Mouse (Mus musculus): ENCODE measurements around the gene Fzd4. TPM values are rescaled to one million over a fixed set of nuclear protein-coding genes. Genes with fewer than 3 reads are reported as not detected.

Fzd4 gene
- 2.2 and 3.0 TPM in 2 replicates for total RNA-seq (2012; rRNA removed)

- in situ Hi-C loops (cut with MboI; ENCODE audit: low sequenced_read_pairs in 2 of 2, unreplicated experiment in 2 of 2), result loop anchor here (10.0 to 25.0 kb wide), 2 partner anchors 239 to 242 kb away; no protein-coding TSS in a partner anchor
- TF ChIP-seq ZNF384 (IDR thresholded peaks at IDR 0.05; ENCODE audit: low read depth, low read length), result no peak
- TF ChIP-seq HCFC1 (IDR thresholded peaks at IDR 0.05; ENCODE audit: borderline replicate concordance, insufficient read depth, low read length), result 0 out of 2 replicates have a peak, but pooled peaks have one; percentile 29
- no peak within 1 kb of the TSS for H3K27ac ChIP-seq (ENCODE audit: insufficient read depth, low read depth, low read length, poor library complexity, severe bottlenecking)
- 0 out of 4 replicates have a peak, but pooled peaks cover 0 to 3% of the 10 kb centered on the region in 2 experiments for H3K4me1 ChIP-seq (ENCODE audit: control insufficient read depth in 2 of 2, insufficient read depth in 2 of 2, low read length in 2 of 2, poor library complexity in 1 of 2)
- H3K9me3 ChIP-seq (ENCODE audit: control insufficient read depth, insufficient read depth, low read depth, low read length), result no peaks in the 10 kb centered on the region
- H3K36me3 ChIP-seq (ENCODE audit: control insufficient read depth, insufficient read depth, low read length, poor library complexity, severe bottlenecking), result no peaks in the 10 kb centered on the region
- H3K9ac ChIP-seq (ENCODE audit: insufficient read depth, low read depth, low read length, poor library complexity, severe bottlenecking), result peak within 1 kb of the TSS; percentile 59
- peak within 1 kb of the TSS; percentile 70 to 96 for H3K4me3 ChIP-seq (ENCODE audit: insufficient read depth in 1 of 2, low read depth in 1 of 2, low read length in 2 of 2, poor library complexity in 1 of 2, severe bottlenecking in 1 of 2)
- DNase-seq (ENCODE audit: low read depth, low spot score), result peak; percentile 97
These were observed at the start of gene Fzd4, which contains the start of gene Tmem135 for GRCm38 (mm10) chr7:89404081-89404733. Gene Fzd4 (plus strand): TSS chr7:89404355. Gene Tmem135 (minus strand): TSS chr7:89404222.

- Histone ChIP-seq H3K9me3 (ENCODE audit: control insufficient read depth, insufficient read depth, low read depth, low read length) (no peaks in the 10 kb centered on the region), H3K27ac (ENCODE audit: insufficient read depth, low read depth, low read length, poor library complexity, severe bottlenecking) (no peak overlapping the region), H3K9ac (ENCODE audit: insufficient read depth, low read depth, low read length, poor library complexity, severe bottlenecking) (no peak overlapping the region), H3K36me3 (ENCODE audit: control insufficient read depth, insufficient read depth, low read length, poor library complexity, severe bottlenecking) (no peaks in the 10 kb centered on the region), H3K4me3 (ENCODE audit: insufficient read depth in 1 of 2, low read depth in 1 of 2, low read length in 2 of 2, poor library complexity in 1 of 2, severe bottlenecking in 1 of 2) (no peak overlapping the region), H3K4me1 (ENCODE audit: control insufficient read depth in 2 of 2, insufficient read depth in 2 of 2, low read length in 2 of 2, poor library complexity in 1 of 2) (no peaks in the 10 kb centered on the region)
- TF ChIP-seq ZC3H11A (IDR thresholded peaks at IDR 0.05; ENCODE audit: borderline replicate concordance, low read depth, low read length) (no peak), MAFK (IDR thresholded peaks at IDR 0.05; ENCODE audit: insufficient read depth, low read depth, low read length) (no peak), CHD2 (IDR thresholded peaks at IDR 0.05; ENCODE audit: low read depth, low read length) (no peak), HCFC1 (IDR thresholded peaks at IDR 0.05; ENCODE audit: borderline replicate concordance, insufficient read depth, low read length) (no peak), ZNF384 (IDR thresholded peaks at IDR 0.05; ENCODE audit: low read depth, low read length) (no peak)
- DNase-seq (ENCODE audit: low read depth, low spot score), result no peak
- in situ Hi-C loops (cut with MboI; ENCODE audit: low sequenced_read_pairs in 2 of 2, unreplicated experiment in 2 of 2), result no loop called here
These were observed 48.5 kb upstream of the Fzd4 start for GRCm38 (mm10) chr7:89355519-89356255.

GRCm38 (mm10) chr7:89356307-89356706, 47.8 kb upstream of the Fzd4 start:
- no peak overlapping the region for H3K9ac ChIP-seq (ENCODE audit: insufficient read depth, low read depth, low read length, poor library complexity, severe bottlenecking)
- no peaks in the 10 kb centered on the region for H3K36me3 ChIP-seq (ENCODE audit: control insufficient read depth, insufficient read depth, low read length, poor library complexity, severe bottlenecking)
- in situ Hi-C loops (cut with MboI; ENCODE audit: low sequenced_read_pairs in 2 of 2, unreplicated experiment in 2 of 2), result no loop called here
- H3K4me1 ChIP-seq (ENCODE audit: control insufficient read depth in 2 of 2, insufficient read depth in 2 of 2, low read length in 2 of 2, poor library complexity in 1 of 2), result no peaks in the 10 kb centered on the region
- H3K9me3 ChIP-seq (ENCODE audit: control insufficient read depth, insufficient read depth, low read depth, low read length), result no peaks in the 10 kb centered on the region
- no peak for DNase-seq (ENCODE audit: low read depth, low spot score)
- H3K4me3 ChIP-seq (ENCODE audit: insufficient read depth in 1 of 2, low read depth in 1 of 2, low read length in 2 of 2, poor library complexity in 1 of 2, severe bottlenecking in 1 of 2), result no peak overlapping the region
- H3K27ac ChIP-seq (ENCODE audit: insufficient read depth, low read depth, low read length, poor library complexity, severe bottlenecking), result no peak overlapping the region
- no peak for TF ChIP-seq ZC3H11A (IDR thresholded peaks at IDR 0.05; ENCODE audit: borderline replicate concordance, low read depth, low read length)
- TF ChIP-seq HCFC1 (IDR thresholded peaks at IDR 0.05; ENCODE audit: borderline replicate concordance, insufficient read depth, low read length), result no peak
- no peak for TF ChIP-seq MAFK (IDR thresholded peaks at IDR 0.05; ENCODE audit: insufficient read depth, low read depth, low read length)
- TF ChIP-seq ZNF384 (IDR thresholded peaks at IDR 0.05; ENCODE audit: low read depth, low read length), result no peak
- TF ChIP-seq CHD2 (IDR thresholded peaks at IDR 0.05; ENCODE audit: low read depth, low read length), result no peak

DNA sequence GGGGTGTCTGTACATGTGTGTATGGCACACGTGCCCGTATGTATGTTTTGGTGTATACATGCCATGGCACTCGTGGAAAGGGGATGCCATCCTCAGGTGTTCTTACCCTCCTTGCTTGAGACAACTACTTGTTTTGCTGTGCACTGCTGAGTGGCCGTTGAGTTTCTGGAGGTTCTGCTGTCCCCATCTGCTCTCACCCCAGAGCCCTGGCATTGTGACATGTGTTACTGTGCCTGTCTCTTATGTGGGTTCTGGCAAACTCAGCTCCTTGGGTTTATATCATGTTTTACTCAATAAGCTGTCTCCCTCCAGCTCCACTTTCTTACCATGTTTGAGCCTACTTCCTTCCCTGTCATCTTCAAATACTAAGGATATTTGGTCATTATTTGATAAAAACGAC, 40.2 kb upstream of the Fzd4 start:
- in situ Hi-C loops (cut with MboI; ENCODE audit: low sequenced_read_pairs in 2 of 2, unreplicated experiment in 2 of 2), result no loop called here
- DNase-seq (ENCODE audit: low read depth, low spot score), result no peak
- H3K27ac ChIP-seq (ENCODE audit: insufficient read depth, low read depth, low read length, poor library complexity, severe bottlenecking), result no peak overlapping the region
- H3K9me3 ChIP-seq (ENCODE audit: control insufficient read depth, insufficient read depth, low read depth, low read length), result no peaks in the 10 kb centered on the region
- no peak for TF ChIP-seq HCFC1 (IDR thresholded peaks at IDR 0.05; ENCODE audit: borderline replicate concordance, insufficient read depth, low read length)
- no peak for TF ChIP-seq ZC3H11A (IDR thresholded peaks at IDR 0.05; ENCODE audit: borderline replicate concordance, low read depth, low read length)
- no peak for TF ChIP-seq CHD2 (IDR thresholded peaks at IDR 0.05; ENCODE audit: low read depth, low read length)
- no peak for TF ChIP-seq MAFK (IDR thresholded peaks at IDR 0.05; ENCODE audit: insufficient read depth, low read depth, low read length)
- TF ChIP-seq ZNF384 (IDR thresholded peaks at IDR 0.05; ENCODE audit: low read depth, low read length), result no peak
- H3K4me1 ChIP-seq (ENCODE audit: control insufficient read depth in 2 of 2, insufficient read depth in 2 of 2, low read length in 2 of 2, poor library complexity in 1 of 2), result 0 out of 4 replicates have a peak, but pooled peaks cover 0 to 2% of the 10 kb centered on the region in 2 experiments
- H3K36me3 ChIP-seq (ENCODE audit: control insufficient read depth, insufficient read depth, low read length, poor library complexity, severe bottlenecking), result no peaks in the 10 kb centered on the region
- H3K4me3 ChIP-seq (ENCODE audit: insufficient read depth in 1 of 2, low read depth in 1 of 2, low read length in 2 of 2, poor library complexity in 1 of 2, severe bottlenecking in 1 of 2), result no peak overlapping the region
- no peak overlapping the region for H3K9ac ChIP-seq (ENCODE audit: insufficient read depth, low read depth, low read length, poor library complexity, severe bottlenecking)
